Mouse (Mus musculus) lung, embryonic 15.5 days (tissue): ENCODE data around the gene Rnh1. TPM values are rescaled to one million over a fixed set of nuclear protein-coding genes. Genes with fewer than 3 reads are reported as not detected.

Source experiments
- ATAC-seq: fragments of 200-750 bp; cut with Nextera tagmentation; 2 replicates; pipeline ENCODE4 v1.8.0; 2017; ENCODE audit warnings: moderate number of reproducible peaks, borderline replicate concordance; ENCODE audit not compliant: low FRiP score, low TSS enrichment; ENCODE audit errors: extremely low read depth
- H3K27ac ChIP-seq: fragments of 300-500 bp; sonication (generic); 2 replicates; pipeline ENCODE4 v1.5.1; 2015; ENCODE audit warnings: moderate library complexity, mild to moderate bottlenecking, inconsistent platforms
- H3K27me3 ChIP-seq: fragments of 300-500 bp; sonication (generic); 2 replicates; pipeline ENCODE4 v1.6.1; 2015; ENCODE audit warnings: inconsistent platforms
- H3K36me3 ChIP-seq: fragments of 300-500 bp; sonication (generic); 2 replicates; pipeline ENCODE4 v1.6.1; 2015; ENCODE audit warnings: inconsistent platforms
- H3K4me1 ChIP-seq: fragments of 300-500 bp; sonication (generic); 2 replicates; pipeline ENCODE4 v1.6.1; 2015; ENCODE audit warnings: inconsistent platforms
- H3K4me2 ChIP-seq: fragments of 300-500 bp; sonication (generic); 2 replicates; pipeline ENCODE4 v1.6.1; 2015; ENCODE audit warnings: inconsistent platforms, mild to moderate bottlenecking, moderate library complexity
- H3K4me3 ChIP-seq: fragments of 300-500 bp; sonication (generic); 2 replicates; pipeline ENCODE4 v1.5.1; 2015; ENCODE audit warnings: mild to moderate bottlenecking, inconsistent platforms
- H3K9ac ChIP-seq: fragments of 300-500 bp; sonication (generic); 2 replicates; pipeline ENCODE4 v1.6.1; 2015; ENCODE audit warnings: inconsistent platforms
- H3K9me3 ChIP-seq: fragments of 300-500 bp; sonication (generic); 2 replicates; pipeline ENCODE4 v1.6.1; 2016; ENCODE audit warnings: inconsistent platforms
- WGBS: fragments of 180-500 bp; shearing (Covaris S2); methylation state at CpG from one replicate; pipeline ENCODE4 v1.1.7; 2015; 5-methylcytosine and 5-hydroxymethylcytosine counted together
- polyA plus RNA-seq: library from polyadenylated mRNA; unstranded; fragments of >200 nt; fragmentation: Nextera tagmentation; extraction: Ambion mirVana; gene quantifications from 2 replicates; pipeline ENCODE4 v1.2.1, GENCODE M21; 2015

Gene Rnh1
- polyA plus RNA-seq, 1 experiment from 2014 or later, result 152 TPM

GRCm38 (mm10) chr7:141196619-141197282 is 24.1 kb upstream of the Rnh1 start:
- Histone ChIP-seq H3K4me1 (peaks cover 22% of the 10 kb centered on the region), H3K27me3 (peaks cover 18% of the 10 kb centered on the region), H3K27ac (no peak overlapping the region), H3K9me3 (no peaks in the 10 kb centered on the region), H3K36me3 (peaks cover 6% of the 10 kb centered on the region), H3K9ac (no peak overlapping the region), H3K4me2 (no peak overlapping the region), H3K4me3 (no peak overlapping the region)
- WGBS, result 81% methylated on average over 8 of the region's 8 CpGs
- no peak for ATAC-seq

GRCm38 (mm10) chr7:141195754-141196153 is 23.1 kb upstream of the Rnh1 start:
- Histone ChIP-seq H3K36me3 (peaks cover 16% of the 10 kb centered on the region), H3K27ac (no peak overlapping the region), H3K9me3 (no peaks in the 10 kb centered on the region), H3K27me3 (peaks cover 13% of the 10 kb centered on the region; the same call in 1 of the 2 replicates), H3K4me3 (peak overlapping the region; percentile 92; the same call in 1 of the 2 replicates), H3K4me1 (peaks cover 25% of the 10 kb centered on the region), H3K9ac (no peak overlapping the region), H3K4me2 (no peak overlapping the region)
- ATAC-seq, result no peak
- 94% methylated on average over 2 of the region's 2 CpGs for WGBS

- Histone ChIP-seq H3K27me3 (peaks cover 3% of the 10 kb centered on the region; the same call in 1 of the 2 replicates), H3K4me1 (peaks cover 25% of the 10 kb centered on the region), H3K9me3 (no peaks in the 10 kb centered on the region), H3K27ac (peak overlapping the region; percentile 64), H3K36me3 (peaks cover 25% of the 10 kb centered on the region), H3K4me2 (peak overlapping the region; percentile 95), H3K9ac (peak overlapping the region; percentile 45), H3K4me3 (peak overlapping the region; percentile 92)
- WGBS, result under 1% methylated on average over 28 of the region's 28 CpGs
- ATAC-seq, result 0 out of 2 replicates have a peak, but pooled peaks have one; percentile 6
Measured at GRCm38 (mm10) chr7:141194830-141195229, 22.2 kb upstream of the Rnh1 start.

DNA sequence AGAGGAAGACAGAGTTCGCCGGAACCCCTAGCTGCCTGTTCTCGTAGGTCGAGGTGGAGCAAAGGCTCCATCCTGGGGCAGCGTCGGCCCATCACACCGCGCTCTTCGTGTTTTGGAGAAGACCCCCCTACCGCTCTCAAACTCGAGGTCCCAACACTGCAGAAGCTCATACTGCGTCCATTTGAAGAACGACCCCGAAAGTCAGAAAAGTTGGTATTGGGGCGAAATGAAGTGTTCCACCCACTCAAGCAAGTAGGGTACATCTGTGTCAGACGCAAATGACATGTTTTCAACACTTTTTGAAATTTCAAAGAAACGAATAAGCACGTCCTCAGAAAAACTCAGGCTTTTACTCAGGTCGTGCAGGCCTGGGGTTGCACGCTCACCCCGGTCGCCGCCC is 21.8 kb upstream of the Rnh1 start:
- Histone ChIP-seq H3K27ac (peak overlapping the region; percentile 64), H3K27me3 (no peaks in the 10 kb centered on the region; the same call in 1 of the 2 replicates), H3K9me3 (no peaks in the 10 kb centered on the region), H3K4me1 (peaks cover 25% of the 10 kb centered on the region), H3K9ac (peak overlapping the region; percentile 45), H3K4me2 (peak overlapping the region; percentile 95), H3K4me3 (peak overlapping the region; percentile 92), H3K36me3 (peaks cover 29% of the 10 kb centered on the region)
- WGBS, result under 1% methylated on average over 23 of the region's 23 CpGs
- ATAC-seq, result no peak

- Histone ChIP-seq H3K9ac (peak within 1 kb of the TSS; percentile 97), H3K4me3 (peak within 1 kb of the TSS; percentile 92), H3K4me2 (peak within 1 kb of the TSS; percentile 95), H3K27ac (peak within 1 kb of the TSS; percentile 88), H3K36me3 (peaks cover 32% of the 10 kb centered on the region), H3K9me3 (no peaks in the 10 kb centered on the region), H3K27me3 (no peaks in the 10 kb centered on the region; the same call in 1 of the 2 replicates), H3K4me1 (peaks cover 25% of the 10 kb centered on the region)
- WGBS, result 0% methylated on average over 28 of the region's 39 CpGs
- ATAC-seq, result peak; percentile 94
Measured at GRCm38 (mm10) chr7:141193948-141194347, 21.3 kb upstream of the Rnh1 start, which contains the start of the genes Hras and Lrrc56. Hras (minus strand) TSS chr7:141194005. Lrrc56 (plus strand) TSS chr7:141194157.

- WGBS, result under 1% methylated on average over 27 of the region's 43 CpGs
- peaks cover 32% of the 10 kb centered on the region for H3K36me3 ChIP-seq
- no peaks in the 10 kb centered on the region; the same call in 1 of the 2 replicates for H3K27me3 ChIP-seq
- no peaks in the 10 kb centered on the region for H3K9me3 ChIP-seq
- H3K9ac ChIP-seq, result peak overlapping the region; percentile 97
- peak overlapping the region; percentile 92 for H3K4me3 ChIP-seq
- peak; percentile 17 for ATAC-seq
- peak overlapping the region; percentile 95 for H3K4me2 ChIP-seq
- H3K4me1 ChIP-seq, result peaks cover 25% of the 10 kb centered on the region
- peak overlapping the region; percentile 88 for H3K27ac ChIP-seq
Measured at GRCm38 (mm10) chr7:141193348-141193856, 20.7 kb upstream of the Rnh1 start.

- ATAC-seq, result no peak
- WGBS, result 26% methylated on average over 12 of the region's 12 CpGs
Measured at GRCm38 (mm10) chr7:141192776-141193347, 20.2 kb upstream of the Rnh1 start.

GRCm38 (mm10) chr7:141191796-141192685 is 19.4 kb upstream of the Rnh1 start:
- Histone ChIP-seq H3K4me1 (peaks cover 25% of the 10 kb centered on the region), H3K27me3 (no peaks in the 10 kb centered on the region), H3K9me3 (no peaks in the 10 kb centered on the region), H3K9ac (no peak overlapping the region), H3K4me2 (peak overlapping the region; percentile 95), H3K27ac (no peak overlapping the region), H3K4me3 (peak overlapping the region; percentile 92; the same call in 1 of the 2 replicates), H3K36me3 (peaks cover 32% of the 10 kb centered on the region)
- 88% methylated on average over 24 of the region's 24 CpGs for WGBS
- no peak for ATAC-seq

More at GRCm38 (mm10) chr7:141192776-141193347, 20.2 kb upstream of the Rnh1 start:
- Histone ChIP-seq H3K4me1 (peaks cover 25% of the 10 kb centered on the region), H3K9ac (peak overlapping the region; percentile 97), H3K27ac (peak overlapping the region; percentile 88), H3K4me2 (peak overlapping the region; percentile 95), H3K4me3 (peak overlapping the region; percentile 92), H3K27me3 (no peaks in the 10 kb centered on the region; the same call in 1 of the 2 replicates), H3K36me3 (peaks cover 32% of the 10 kb centered on the region), H3K9me3 (no peaks in the 10 kb centered on the region)

- Histone ChIP-seq H3K4me2 (no peak overlapping the region), H3K27me3 (no peaks in the 10 kb centered on the region), H3K36me3 (peaks cover 32% of the 10 kb centered on the region), H3K4me1 (peaks cover 25% of the 10 kb centered on the region), H3K9me3 (no peaks in the 10 kb centered on the region), H3K9ac (no peak overlapping the region), H3K27ac (no peak overlapping the region), H3K4me3 (no peak overlapping the region)
- no peak for ATAC-seq
- WGBS, result 79% methylated on average over 14 of the region's 14 CpGs
Measured at GRCm38 (mm10) chr7:141191036-141191435, 18.4 kb upstream of the Rnh1 start.

DNA sequence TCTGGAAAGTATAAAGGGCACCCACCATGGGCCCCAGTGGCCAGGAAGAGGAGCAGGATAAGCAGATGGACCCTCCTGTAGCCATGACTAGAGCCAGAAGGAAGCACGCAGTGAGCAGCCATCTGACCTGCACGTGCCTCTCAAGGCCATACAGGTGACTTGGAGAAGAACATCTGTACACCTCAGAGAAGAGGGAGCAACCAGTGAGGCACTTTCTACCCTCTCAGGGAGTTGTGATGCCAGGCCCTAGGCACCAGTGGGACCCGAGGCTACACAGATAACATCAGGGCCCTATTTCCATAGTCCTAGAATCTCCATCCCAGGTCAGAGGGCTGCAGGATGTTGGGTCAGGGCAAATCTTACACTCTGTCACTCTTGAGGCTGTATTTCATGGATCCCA is 17.6 kb upstream of the Rnh1 start:
- peaks cover 21% of the 10 kb centered on the region for H3K4me1 ChIP-seq
- H3K9me3 ChIP-seq, result no peaks in the 10 kb centered on the region
- no peaks in the 10 kb centered on the region for H3K27me3 ChIP-seq
- ATAC-seq, result no peak
- WGBS, result 92% methylated on average over 3 of the region's 3 CpGs
- H3K4me2 ChIP-seq, result no peak overlapping the region
- peaks cover 32% of the 10 kb centered on the region for H3K36me3 ChIP-seq
- H3K9ac ChIP-seq, result no peak overlapping the region
- H3K27ac ChIP-seq, result no peak overlapping the region
- H3K4me3 ChIP-seq, result no peak overlapping the region

DNA sequence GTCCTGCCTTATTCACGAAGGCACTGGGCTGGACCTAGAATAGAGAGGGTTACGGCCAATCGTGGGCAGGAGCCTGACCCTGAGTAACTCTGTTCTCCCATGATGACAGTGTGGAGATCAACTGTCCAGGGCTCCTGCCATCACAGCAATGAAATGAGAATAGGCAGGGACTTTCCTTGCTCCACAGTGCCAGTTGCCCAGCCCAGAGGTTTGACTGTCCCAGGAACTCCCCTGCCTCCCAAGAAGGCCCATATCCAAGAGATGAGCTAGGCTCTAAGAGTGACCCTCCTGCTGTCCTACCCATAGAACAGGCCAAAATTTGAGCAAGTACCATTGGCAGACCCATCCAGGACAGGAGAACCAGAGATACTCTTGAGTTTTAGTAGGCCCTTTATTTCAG is 16.1 kb upstream of the Rnh1 start:
- H3K9ac ChIP-seq, result no peak overlapping the region
- H3K4me1 ChIP-seq, result peaks cover 17% of the 10 kb centered on the region
- ATAC-seq, result no peak
- no peaks in the 10 kb centered on the region for H3K27me3 ChIP-seq
- H3K9me3 ChIP-seq, result no peaks in the 10 kb centered on the region
- peaks cover 32% of the 10 kb centered on the region for H3K36me3 ChIP-seq
- WGBS, result 85% methylated on average over 3 of the region's 3 CpGs
- no peak overlapping the region for H3K27ac ChIP-seq
- H3K4me3 ChIP-seq, result no peak overlapping the region
- no peak overlapping the region for H3K4me2 ChIP-seq
